Mouse (Mus musculus): ENCODE data around the gene Fez2.

Gene Fez2

GRCm38 (mm10) chr17:78368481-78368880 is 49.5 kb downstream of the Fez2 start:
- no peak for DNase-seq (ENCODE audit: low read depth, low spot score)

GRCm38 (mm10) chr17:78366070-78366469 is 51.9 kb downstream of the Fez2 start:
- DNase-seq (ENCODE audit: low read depth, low spot score): no peak

DNA sequence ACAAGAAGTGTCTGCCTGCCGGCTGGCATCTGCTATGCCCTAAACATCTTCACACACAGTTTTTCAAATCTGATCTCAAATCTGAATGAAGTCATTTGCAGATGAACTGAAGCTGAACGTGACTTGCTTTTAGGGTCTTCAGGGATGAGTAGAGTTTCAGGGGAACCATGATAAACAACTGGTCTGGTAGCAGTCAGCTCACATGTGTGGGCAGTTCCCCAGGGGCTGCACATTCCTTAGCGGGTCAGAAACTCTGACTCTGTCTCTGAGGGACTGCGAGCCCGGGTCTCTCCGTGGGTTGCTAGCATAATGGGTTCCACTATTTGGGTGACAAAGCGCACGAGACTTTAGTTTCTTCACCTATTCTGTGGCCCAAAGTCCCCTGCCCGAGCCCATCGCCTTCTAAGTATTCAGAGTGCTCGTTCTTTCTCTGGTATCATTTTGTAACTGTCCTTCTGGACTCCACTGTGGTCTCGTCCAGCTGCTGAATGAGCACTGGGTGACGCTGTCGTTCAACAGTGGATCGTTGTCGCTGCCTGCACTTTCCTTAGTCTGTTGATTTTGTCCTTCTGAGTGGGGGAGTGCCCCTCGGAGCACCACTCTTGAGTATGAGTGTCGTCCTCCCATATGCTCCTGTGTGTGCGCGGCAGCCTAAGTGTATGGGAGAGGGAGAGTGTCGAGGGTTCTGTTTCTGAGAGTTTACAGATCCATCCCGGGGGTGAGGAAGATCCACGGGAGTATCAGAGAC is 53.2 kb downstream of the Fez2 start:
- DNase-seq (ENCODE audit: low read depth, low spot score): no peak

GRCm38 (mm10) chr17:78361939-78362728 is 55.8 kb downstream of the Fez2 start:
- peak; percentile 72 for DNase-seq (ENCODE audit: low read depth, low spot score)

GRCm38 (mm10) chr17:78358251-78358726 is 59.7 kb downstream of the Fez2 start:
- DNase-seq (ENCODE audit: low read depth, low spot score): no peak

DNA sequence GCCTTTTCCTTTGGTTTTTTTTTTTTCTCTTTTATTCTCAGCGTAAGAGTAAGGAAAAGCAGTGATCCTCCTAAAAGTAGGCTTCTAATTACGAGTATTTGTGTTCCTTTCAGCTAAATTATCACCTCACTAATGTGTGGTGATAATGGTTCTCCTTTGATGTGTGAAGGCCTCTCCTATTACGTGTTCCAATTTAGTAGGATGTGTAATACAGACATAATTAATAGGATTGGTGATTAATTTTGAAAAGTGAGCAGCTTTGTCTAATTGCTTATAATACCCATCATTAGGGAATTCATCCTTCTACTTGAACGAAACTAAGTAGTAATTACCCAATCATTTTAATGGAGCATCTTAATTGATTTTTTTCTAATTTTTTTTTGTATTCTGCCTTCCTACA is 60.2 kb downstream of the Fez2 start:
- no peak for DNase-seq (ENCODE audit: low read depth, low spot score)

DNA sequence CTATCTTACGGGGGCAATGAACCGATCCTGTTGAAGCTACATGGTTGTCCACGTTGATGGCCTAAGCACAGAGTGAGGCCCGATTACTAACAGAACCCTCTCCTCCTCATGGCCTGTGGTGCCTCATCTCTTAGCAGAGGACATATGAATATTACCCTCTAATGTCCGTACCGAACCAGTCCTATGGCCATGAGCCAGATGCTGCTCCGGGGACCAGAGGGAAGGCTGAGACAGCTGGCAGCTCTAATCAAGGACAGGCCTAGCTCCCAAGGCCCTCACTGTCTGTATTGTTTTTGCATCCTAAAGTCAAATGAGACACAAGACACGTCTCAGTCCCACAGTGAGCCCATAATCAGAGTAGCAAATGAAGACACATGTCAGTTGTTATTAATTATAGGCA is 62.3 kb downstream of the Fez2 start:
- no peak for DNase-seq (ENCODE audit: low read depth, low spot score)

DNA sequence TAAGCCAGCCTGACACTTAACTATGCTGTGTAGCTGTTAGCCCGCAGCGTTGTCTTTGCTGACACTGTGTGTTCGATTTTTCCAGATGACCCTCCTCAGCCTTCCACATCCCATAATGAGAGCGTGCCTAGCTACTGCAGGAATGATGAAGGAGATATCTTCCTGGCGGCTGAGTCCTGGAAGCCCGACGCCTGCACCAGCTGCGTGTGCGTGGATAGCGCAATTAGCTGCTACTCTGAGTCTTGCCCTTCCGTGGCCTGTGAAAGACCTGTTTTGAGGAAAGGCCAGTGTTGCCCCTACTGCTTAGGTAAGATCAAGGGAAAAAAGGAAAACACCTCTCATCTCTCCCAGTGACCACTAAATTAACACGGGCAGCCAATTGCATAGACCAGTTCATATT is 63.1 kb downstream of the Fez2 start:
- no peak for DNase-seq (ENCODE audit: low read depth, low spot score)

DNA sequence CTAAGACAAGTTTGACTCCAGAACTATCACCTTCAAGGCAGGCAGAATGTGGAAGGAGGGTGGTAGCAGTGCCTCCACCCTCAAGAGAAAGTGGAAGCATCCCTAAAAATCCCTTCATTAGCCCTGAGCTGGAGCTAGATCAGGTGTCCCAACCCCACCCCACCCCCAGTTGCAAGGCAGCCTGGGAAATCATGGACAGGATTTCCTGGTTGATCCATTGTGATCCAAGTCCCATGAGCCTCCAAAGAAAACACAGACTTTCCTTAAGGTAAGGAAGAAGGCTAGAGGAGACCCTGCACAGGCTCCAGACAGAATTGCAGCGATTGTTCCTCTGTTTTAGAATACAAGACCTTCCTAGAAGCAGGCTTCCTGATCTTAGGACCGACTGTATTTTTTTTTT is 63.5 kb downstream of the Fez2 start:
- DNase-seq (ENCODE audit: low read depth, low spot score): no peak

- DNase-seq (ENCODE audit: low read depth, low spot score): no peak
These were observed 65.5 kb downstream of the Fez2 start for GRCm38 (mm10) chr17:78352500-78352855.

DNA sequence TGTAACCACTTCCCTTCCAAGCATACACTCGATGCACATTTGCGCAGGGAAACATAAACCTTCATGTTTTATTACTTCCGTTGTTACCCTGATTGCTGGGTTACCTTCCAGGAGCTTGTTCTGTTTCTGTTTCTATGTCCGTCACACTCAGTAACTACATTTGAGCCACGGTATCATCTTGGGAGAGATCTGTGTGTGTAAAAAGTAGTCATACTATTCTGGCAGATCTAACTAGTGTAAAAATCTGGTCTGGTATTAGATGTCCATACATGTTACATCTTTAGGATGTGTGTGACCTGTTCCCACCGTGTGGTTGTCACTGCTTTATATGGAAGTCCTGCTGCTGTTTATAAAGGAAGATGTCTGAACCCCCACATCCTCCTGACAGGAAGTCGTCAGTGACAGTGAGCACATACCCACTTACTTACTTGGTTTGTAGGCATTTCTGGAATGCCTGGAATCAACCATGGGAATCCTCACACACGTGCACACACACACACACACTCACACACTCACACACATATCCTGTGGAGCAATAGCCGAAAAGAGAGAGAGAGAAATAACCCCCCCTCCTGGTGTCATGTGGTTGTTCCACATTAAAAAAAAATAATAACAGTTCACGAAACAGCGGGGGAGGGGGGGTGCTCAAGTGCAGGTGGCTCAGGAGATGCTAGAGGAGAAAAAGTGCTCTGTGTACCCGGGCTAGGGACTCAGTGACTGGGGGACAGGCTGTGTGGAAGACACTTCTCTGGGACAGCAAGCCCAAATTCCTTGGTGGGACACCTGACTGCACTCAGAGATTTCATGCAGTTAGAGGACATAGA is 66.1 kb downstream of the Fez2 start:
- DNase-seq (ENCODE audit: low read depth, low spot score): peak; percentile 27

DNA sequence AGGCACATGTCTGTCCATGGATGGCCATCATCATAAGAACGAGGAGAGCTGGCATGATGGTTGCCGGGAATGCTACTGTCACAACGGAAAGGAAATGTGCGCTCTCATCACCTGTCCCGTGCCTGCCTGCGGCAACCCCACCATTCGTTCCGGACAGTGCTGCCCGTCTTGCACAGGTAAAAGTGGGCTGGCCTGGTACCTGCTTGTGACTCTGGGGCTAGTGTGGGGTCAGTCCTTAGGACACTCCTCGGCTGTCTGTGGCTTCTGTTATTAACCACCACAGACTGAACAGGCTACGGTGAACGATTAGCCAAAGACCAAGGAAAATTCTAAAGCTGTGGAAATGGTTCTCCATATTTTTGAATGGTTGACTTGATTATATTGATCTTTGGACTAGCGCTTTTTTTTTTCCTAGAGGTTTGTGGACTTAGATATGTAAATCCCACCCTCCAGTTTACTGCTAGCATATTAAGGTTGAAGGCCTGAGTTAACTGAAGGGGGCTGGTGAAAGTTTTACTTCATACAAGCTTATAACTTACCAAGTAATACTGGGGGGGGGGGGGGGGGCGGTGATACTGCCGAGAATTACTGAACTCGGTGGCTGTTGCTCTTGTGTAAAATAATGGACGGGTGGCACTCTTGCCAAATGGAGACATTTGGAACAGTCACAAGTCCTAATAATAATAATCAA is 70.7 kb downstream of the Fez2 start:
- no peak for DNase-seq (ENCODE audit: low read depth, low spot score)

- no peak for DNase-seq (ENCODE audit: low read depth, low spot score)
These were observed 74.3 kb downstream of the Fez2 start for GRCm38 (mm10) chr17:78343688-78344087.

DNA sequence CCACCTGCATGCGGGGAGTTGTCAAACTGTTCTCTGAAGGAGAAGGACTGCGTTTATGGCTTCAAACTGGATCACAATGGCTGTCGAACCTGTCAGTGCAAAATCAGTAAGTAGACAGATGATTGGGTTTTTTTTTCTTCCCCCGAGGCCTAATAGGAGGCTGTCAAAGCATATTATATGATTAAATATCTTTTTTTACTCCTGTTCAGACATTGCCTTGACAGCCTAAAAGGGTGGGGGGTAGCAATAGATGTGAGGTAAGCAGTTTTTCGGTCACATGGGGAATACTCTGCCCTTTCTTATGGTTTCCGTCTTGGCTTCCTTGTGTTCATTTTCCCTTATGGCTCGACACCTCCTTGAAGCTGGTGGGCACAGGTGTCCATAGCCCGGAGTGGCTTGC is 82.7 kb downstream of the Fez2 start:
- no peak for DNase-seq (ENCODE audit: low read depth, low spot score)

- no peak for DNase-seq (ENCODE audit: low read depth, low spot score)
These were observed 84.7 kb downstream of the Fez2 start for GRCm38 (mm10) chr17:78333275-78333674.

- DNase-seq (ENCODE audit: low read depth, low spot score): no peak
These were observed 86.5 kb downstream of the Fez2 start for GRCm38 (mm10) chr17:78331438-78331837.

DNA sequence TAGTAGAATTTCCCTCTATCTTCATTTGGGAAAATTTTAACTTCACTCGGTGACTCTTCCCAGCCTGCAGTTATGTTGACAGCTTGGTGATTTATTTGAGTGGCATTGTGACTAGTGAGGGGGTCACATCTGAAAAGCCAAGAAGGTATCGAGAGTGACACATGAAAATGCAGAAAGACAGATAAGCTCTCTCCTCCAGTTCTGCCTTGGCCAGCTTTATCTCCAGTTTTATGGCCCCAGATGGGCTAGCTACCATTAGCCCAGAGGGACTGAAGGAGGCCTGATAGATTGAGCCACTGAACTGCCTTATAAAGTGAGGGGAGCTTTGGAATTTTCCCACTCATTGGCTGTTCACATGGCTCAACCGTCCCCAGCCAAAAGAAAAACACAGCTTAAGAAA is 89.7 kb downstream of the Fez2 start:
- DNase-seq (ENCODE audit: low read depth, low spot score): no peak

GRCm38 (mm10) chr17:78327187-78327586 is 90.8 kb downstream of the Fez2 start:
- DNase-seq (ENCODE audit: low read depth, low spot score): no peak

DNA sequence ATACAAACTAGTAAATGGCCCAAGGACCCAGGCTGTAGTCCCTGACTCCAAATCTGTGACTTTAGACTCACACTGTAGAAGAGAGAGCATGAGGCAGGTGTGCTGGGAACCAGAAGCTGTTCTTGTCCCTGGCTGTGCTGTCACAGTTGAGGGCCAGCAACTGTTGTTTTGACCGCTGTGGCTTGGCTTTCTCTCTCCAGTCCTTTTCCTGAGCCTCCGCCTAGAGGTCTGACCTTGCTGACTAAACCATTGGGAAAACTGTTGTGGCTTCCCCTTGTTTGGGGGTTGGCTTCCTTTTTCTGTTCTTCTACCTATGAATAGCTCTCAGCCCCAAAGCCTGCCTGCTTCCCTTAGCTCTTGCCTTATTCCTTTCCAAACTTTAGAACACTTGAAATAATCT is 91.6 kb downstream of the Fez2 start:
- DNase-seq (ENCODE audit: low read depth, low spot score): no peak

GRCm38 (mm10) chr17:78325761-78326332 is 92.1 kb downstream of the Fez2 start:
- no peak for DNase-seq (ENCODE audit: low read depth, low spot score)
